Mouse (Mus musculus): ENCODE measurements at regions not wholly inside any gene's neighbourhood (a gene's known extent, or its start where the extent isn't known, plus 50 kb on each side); places are given as distances from the start of the nearest gene placed in this dataset.

DNA sequence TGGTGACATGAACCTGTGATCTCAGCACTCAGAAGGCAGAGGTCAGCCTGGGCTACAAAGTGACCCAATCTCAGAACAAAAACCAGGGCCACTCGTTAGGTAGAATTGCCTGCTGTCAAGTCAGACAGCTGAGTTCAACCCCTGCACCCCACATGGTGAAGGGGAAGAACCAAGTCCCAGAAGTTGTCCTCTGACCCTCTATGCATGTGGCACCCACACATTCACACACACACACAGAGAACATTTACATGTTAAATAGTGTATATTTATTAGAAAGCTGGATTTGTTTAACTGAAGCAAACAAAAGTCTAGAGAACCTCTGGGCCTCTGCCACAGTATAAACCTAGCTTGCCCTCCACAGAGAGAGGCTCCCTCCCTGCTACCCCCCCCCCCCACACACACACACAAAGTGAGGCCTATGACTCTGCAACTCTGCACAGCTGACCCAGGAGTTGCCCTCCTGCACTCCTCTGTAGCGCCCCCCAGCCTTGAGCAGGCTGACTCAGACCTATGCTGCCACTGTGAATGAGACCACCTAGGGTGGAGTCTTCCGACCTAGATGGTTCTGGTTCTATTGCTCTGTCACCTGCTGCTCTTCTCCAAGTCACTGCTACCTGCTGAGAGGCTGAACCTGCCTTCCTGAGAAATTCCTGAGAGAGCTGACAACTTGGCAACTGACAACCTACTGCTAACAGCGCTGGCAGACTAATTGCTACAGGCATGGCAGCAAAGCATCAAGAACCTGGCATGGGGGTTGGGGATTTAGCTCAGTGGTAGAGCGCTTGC, 52.1 kb upstream of the Ier3 start:
- TF ChIP-seq CTCF (IDR thresholded peaks at IDR 0.05; ENCODE audit: control insufficient read depth, insufficient read depth, low read length) (no peak), POLR2A (IDR thresholded peaks at IDR 0.05; ENCODE audit: borderline replicate concordance, control insufficient read depth, low read depth, low read length) (no peak)
